Comparison of ENCODE assay signal across 9 mouse cellular contexts in genomic region chr6:115271866-115272271, GRCm38 (mm10). TPM values are rescaled to one million over a fixed set of nuclear protein-coding genes. Genes with fewer than 3 reads are reported as not detected.
DNase-seq lines count a peak whose midpoint lies in the region; ATAC-seq and TF ChIP-seq lines count a peak whose summit lies in the region.
"Had no signal": no experiment of that assay in that cellular context is flagged by ENCODE, and none has a peak within 500 bp of the region (broad histone marks: within the 10 kb centered on the region; RNA-seq: fewer than 3 reads in every experiment).

No protein-coding gene starts in this region.

- no peaks in the 10 kb centered on the region for H3K27me3 ChIP-seq in liver, adult 2 months (ENCODE audit: control insufficient read depth, insufficient read depth, low read length)
- no peaks in the 10 kb centered on the region for H3K27me3 ChIP-seq in liver, embryonic 11.5 days (replicated peaks; ENCODE audit: control insufficient read depth, insufficient read depth, low read length)
- no peaks in the 10 kb centered on the region for H3K27me3 ChIP-seq in lung, embryonic 15.5 days

- no peaks in the 10 kb centered on the region for H3K4me1 ChIP-seq in liver, adult 2 months (ENCODE audit: control insufficient read depth, insufficient read depth, low read length)
- H3K4me1 ChIP-seq in liver, embryonic 11.5 days (replicated peaks; ENCODE audit: control insufficient read depth, insufficient read depth, low read length): no peaks in the 10 kb centered on the region
- peaks cover 22% of the 10 kb centered on the region for H3K4me1 ChIP-seq in lung, embryonic 15.5 days

- intact Hi-C loops in heart, postnatal 25 days (cut with DNase I): loop anchor here (5.0 kb wide), 3 partner anchors 70 to 160 kb away; partner anchors contain the start of gene Pparg

- 21% methylated on average over 4 of the region's 4 CpGs for WGBS in liver, adult 2 months
- WGBS in liver, embryonic 11.5 days: 27% methylated on average over 4 of the region's 4 CpGs
- 2% methylated on average over 4 of the region's 4 CpGs for WGBS in lung, embryonic 15.5 days

- no peak overlapping the region for H3K4me3 ChIP-seq in liver, adult 2 months (ENCODE audit: insufficient read depth, low read depth, low read length)
- H3K4me3 ChIP-seq in liver, embryonic 11.5 days (ENCODE audit: low read depth, low read length): no peak overlapping the region
- no peak overlapping the region for H3K4me3 ChIP-seq in lung, embryonic 15.5 days

- TF ChIP-seq POLR2A in liver, adult 2 months (IDR thresholded peaks at IDR 0.05; ENCODE audit: extremely low read depth, insufficient read depth, low read length): no peak

- H3K79me2 ChIP-seq in liver, adult 2 months (ENCODE audit: control insufficient read depth, insufficient read depth, low read length): no peaks in the 10 kb centered on the region

- H3K9me3 ChIP-seq in liver, embryonic 11.5 days (ENCODE audit: control insufficient read depth, low read length): no peaks in the 10 kb centered on the region
- H3K9me3 ChIP-seq in lung, embryonic 15.5 days: no peaks in the 10 kb centered on the region

- H3K9ac ChIP-seq in liver, adult 2 months (ENCODE audit: low read depth, low read length): no peak overlapping the region
- H3K9ac ChIP-seq in liver, embryonic 11.5 days (ENCODE audit: low read depth, low read length): no peak overlapping the region
- H3K9ac ChIP-seq in lung, embryonic 15.5 days: no peak overlapping the region

- no peak for TF ChIP-seq CTCF in liver, adult 2 months (IDR thresholded peaks at IDR 0.05; ENCODE audit: low read depth, low read length)

- H3K4me2 ChIP-seq in liver, embryonic 11.5 days: no peak overlapping the region
- H3K4me2 ChIP-seq in lung, embryonic 15.5 days: no peak overlapping the region

- H3K27ac ChIP-seq in liver, adult 2 months (replicated peaks; ENCODE audit: insufficient read depth, low read depth, low read length): no peak overlapping the region
- H3K27ac ChIP-seq in liver, embryonic 11.5 days (ENCODE audit: low read depth, low read length): no peak overlapping the region
- H3K27ac ChIP-seq in lung, embryonic 15.5 days: peak overlapping the region; percentile 29; the same call in 1 of the 2 replicates

- ATAC-seq in liver, embryonic 11.5 days (replicated peaks; ENCODE audit: low FRiP score): no peak
- peak; percentile 70 for ATAC-seq in lung, embryonic 15.5 days (ENCODE audit: borderline replicate concordance, extremely low read depth, low FRiP score, low TSS enrichment)

- DNase-seq in liver, adult 2 months (ENCODE audit: extremely low read depth, low read depth, low spot score): peak; percentile 6
- no peak for DNase-seq in liver, embryonic 11.5 days (ENCODE audit: low spot score)
- peak; percentile 49 to 53 for DNase-seq in cerebellum, postnatal 36 days
- peak; percentile 41 for DNase-seq in heart, postnatal 25 days (ENCODE audit: low spot score)
- DNase-seq in T-cell, adult 2 months (ENCODE audit: low spot score): no peak
- no peak for DNase-seq in left cerebral cortex, adult 8-10 months (ENCODE audit: low spot score in 2 of 2)
- no peak for DNase-seq in spleen, postnatal 4 days (ENCODE audit: low spot score in 2 of 2)

- H3K36me3 ChIP-seq in liver, adult 2 months (ENCODE audit: control insufficient read depth, insufficient read depth, low read length): no peaks in the 10 kb centered on the region
- H3K36me3 ChIP-seq in liver, embryonic 11.5 days (ENCODE audit: control insufficient read depth, insufficient read depth, low read length): no peaks in the 10 kb centered on the region
- H3K36me3 ChIP-seq in lung, embryonic 15.5 days: no peaks in the 10 kb centered on the region

RNA-seq across cellular contexts. Expression of gene Timp4, which starts 19.9 kb away (rescaled TPM):
- not detected in 2 replicates for total RNA-seq in liver, adult 2 months (2014; rRNA removed)
- polyA plus RNA-seq in liver, adult 2 months (2012; rRNA removed): not detected in 2 replicates
- polyA plus RNA-seq in liver, embryonic 11.5 days (2014; fragmentation: Nextera tagmentation; extraction: Ambion mirVana): 0.04 TPM in 1 of 2 replicates, not detected in the other
- total RNA-seq in heart, postnatal 25 days (2021): 10 to 100 TPM; 29.7 to 32.7 TPM
- 2.4 and 2.7 TPM in 2 replicates for polyA plus RNA-seq in lung, embryonic 15.5 days (2015; fragmentation: Nextera tagmentation; extraction: Ambion mirVana)
- total RNA-seq in left cerebral cortex, adult 8-10 months (2022): 10 to 100 TPM; 15.5 to 20.9 (median 18.1) TPM

RNA-seq across cellular contexts. Expression of gene Gm17482, which starts 44.7 kb away (rescaled TPM):
- not detected in 2 replicates for total RNA-seq in liver, adult 2 months (2014; rRNA removed)
- polyA plus RNA-seq in liver, adult 2 months (2012; rRNA removed): not detected in 2 replicates
- polyA plus RNA-seq in liver, embryonic 11.5 days (2014; fragmentation: Nextera tagmentation; extraction: Ambion mirVana): not detected in 2 replicates
- not detected for total RNA-seq in heart, postnatal 25 days (2021)
- polyA plus RNA-seq in lung, embryonic 15.5 days (2015; fragmentation: Nextera tagmentation; extraction: Ambion mirVana): not detected in 2 replicates
- not detected for total RNA-seq in left cerebral cortex, adult 8-10 months (2022)
- polyA plus RNA-seq: intestine, embryonic 14.5 days had no signal

Comparison
In these comparisons a context has a peak if more than half of its experiments do, and no peak if none do; other contexts are left out.
1. DNase-seq: peak in liver, adult 2 months (single experiment), cerebellum, postnatal 36 days (2 of 2) and heart, postnatal 25 days (single experiment); none in liver, embryonic 11.5 days (single experiment), T-cell, adult 2 months (single experiment), left cerebral cortex, adult 8-10 months (0 of 2) and spleen, postnatal 4 days (0 of 2).
2. RNA of gene Timp4, which starts 19.9 kb away (total RNA-seq): 29.7 to 32.7 TPM in heart, postnatal 25 days and 15.5 to 20.9 TPM in left cerebral cortex, adult 8-10 months; not detected in liver, adult 2 months; every median in the first group is over 10 times any median in the second.